Mouse (Mus musculus): ENCODE data around the gene 4933427D14Rik.

4933427D14Rik gene

DNA sequence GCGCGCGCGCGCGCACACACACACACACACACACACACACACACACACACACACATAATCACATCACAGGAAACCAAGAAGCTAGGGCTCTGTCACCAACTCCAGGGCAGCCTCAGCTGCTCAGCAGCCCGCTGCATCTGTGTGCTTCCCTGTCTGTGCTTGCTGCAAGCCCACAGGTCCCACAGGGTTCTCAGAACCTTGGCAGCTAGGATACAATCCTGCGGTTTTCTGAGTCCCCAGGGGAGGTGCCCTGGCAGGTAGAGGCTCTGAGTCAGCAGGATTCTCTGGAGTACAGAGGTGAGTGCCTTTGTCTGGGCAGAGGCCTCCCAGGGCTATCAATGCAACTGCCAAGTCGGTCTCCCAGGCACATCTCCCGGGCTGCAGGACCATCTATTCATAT, 64.4 kb downstream of the 4933427D14Rik start:
- no peak for DNase-seq (ENCODE audit: low spot score in 2 of 2)

DNA sequence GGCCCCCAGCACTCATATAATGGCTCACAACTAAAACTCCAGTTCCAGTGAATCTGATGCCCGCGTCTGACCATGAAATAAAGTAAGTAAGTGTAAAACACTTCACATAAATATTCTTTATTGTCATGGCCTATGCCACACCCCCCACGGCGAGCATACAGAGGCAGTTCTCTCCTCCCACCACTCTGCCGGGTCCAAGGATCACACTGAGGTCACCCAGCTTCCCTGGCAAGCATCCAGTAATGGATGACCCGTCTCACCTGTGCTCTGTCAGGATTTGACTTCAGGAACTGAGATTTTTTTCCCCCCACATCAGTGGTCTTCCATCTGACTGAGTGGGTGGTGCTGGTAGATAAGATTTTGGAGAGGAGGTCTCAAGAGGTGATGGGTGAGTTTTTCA, 67.1 kb downstream of the 4933427D14Rik start:
- DNase-seq (ENCODE audit: low spot score in 2 of 2): no peak

DNA sequence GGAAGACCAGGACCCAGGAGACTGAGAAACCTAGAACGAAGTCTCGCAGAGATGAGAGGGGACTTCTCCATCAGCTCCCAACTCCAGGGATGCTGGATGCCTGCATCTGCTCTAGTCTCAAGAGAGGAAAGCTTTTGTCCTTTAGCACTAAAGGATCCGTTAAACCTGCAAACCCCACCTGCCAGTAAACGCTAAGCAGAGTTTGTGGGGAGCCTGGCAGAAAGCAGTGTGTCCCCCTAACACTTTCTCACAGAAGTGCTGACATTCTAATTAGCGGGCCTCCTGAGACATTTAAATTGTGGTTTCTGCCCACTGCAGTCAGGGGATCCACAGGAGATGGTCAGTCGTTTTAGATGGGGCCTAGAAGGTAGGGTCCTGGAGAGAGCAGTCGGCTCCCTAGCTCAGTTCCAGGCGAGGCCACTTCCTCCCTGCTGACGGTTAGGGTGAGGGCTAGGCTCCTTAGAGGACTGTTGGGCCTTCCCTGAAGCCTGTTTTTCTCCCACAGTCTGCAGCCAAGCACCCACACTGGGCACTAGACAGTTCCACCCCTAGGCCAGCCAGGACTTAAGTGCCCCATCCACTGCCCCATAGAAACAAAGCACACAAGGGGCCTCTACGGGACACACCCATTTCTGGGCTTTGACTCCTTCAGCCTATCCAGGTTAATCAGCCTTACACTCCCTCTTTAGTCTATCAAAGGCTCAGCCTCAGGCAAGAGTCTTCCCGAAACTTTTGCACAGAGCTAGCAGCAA, 70.9 kb downstream of the 4933427D14Rik start:
- no peak for DNase-seq (ENCODE audit: low spot score in 2 of 2)

- DNase-seq (ENCODE audit: low spot score in 2 of 2): no peak
Observed at GRCm38 (mm10) chr11:72135383-72136158, 71.7 kb downstream of the 4933427D14Rik start, which contains the start of gene Pitpnm3. TSS of gene Pitpnm3 (minus strand) at chr11:72135778.

GRCm38 (mm10) chr11:72134536-72135382, 72.5 kb downstream of the 4933427D14Rik start:
- no peak for DNase-seq (ENCODE audit: low spot score in 2 of 2)

GRCm38 (mm10) chr11:72133075-72133474, 74.2 kb downstream of the 4933427D14Rik start:
- no peak for DNase-seq (ENCODE audit: low spot score in 2 of 2)

DNA sequence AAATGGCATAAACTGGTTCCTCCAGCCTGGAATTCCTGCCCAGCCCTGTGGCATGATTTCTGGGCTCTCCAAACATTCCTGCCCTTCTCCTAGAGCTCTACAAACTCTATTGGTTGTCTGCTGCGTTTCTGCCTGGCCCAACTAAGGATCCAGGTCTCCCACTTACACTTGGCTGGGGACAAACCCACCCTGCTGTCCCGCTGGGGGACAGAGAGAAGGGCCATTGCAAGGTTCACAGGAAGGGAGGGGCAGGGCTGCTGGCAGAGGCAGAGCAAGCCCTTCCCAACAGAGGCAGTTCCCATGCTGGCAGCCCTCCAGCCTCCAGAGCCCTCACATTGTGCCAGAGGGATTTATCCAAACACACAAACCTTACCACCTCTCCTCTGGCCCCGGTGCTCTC, 75.0 kb downstream of the 4933427D14Rik start:
- no peak for DNase-seq (ENCODE audit: low spot score in 2 of 2)

DNA sequence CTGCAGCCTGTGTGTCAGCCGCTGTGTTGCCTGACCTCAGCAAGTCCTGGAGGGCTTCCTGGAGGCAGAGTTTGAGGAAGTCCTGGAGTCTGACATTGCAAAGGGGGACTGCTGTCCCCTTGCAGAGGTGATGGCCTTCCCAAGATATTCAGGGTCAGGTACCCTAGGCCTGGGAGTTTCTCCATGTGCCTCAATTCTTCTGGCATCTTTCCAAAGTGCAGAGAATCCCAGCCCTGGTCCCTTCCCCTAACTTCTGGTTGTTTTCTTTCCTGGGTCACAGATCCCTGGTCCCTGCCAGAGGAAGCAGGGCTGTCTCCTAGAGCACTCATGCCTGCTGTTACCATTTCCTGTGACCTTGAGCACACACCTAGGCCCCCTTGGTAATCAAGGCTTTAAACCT, 75.6 kb downstream of the 4933427D14Rik start:
- no peak for DNase-seq (ENCODE audit: low spot score in 2 of 2)

- no peak for DNase-seq (ENCODE audit: low spot score in 2 of 2)
Observed at GRCm38 (mm10) chr11:72130905-72131304, 76.4 kb downstream of the 4933427D14Rik start.

DNA sequence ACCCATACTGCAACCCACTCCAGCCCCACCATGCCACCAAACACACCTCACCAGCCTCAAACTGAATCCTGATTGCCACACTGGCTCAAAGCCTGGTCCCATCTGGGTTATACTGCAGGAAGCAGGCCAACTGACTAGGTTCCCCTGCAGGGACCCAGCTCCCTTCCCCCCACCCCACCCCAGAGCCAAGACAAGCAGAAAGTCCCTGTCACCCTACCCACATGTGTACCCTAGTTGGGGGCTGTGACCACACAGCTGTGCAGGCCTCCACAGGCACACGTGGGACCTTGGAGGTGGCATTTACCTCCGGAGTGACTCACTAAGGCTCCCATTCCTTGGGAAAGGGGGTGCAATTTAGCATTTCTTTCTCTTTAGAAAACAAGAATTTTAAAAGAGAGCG, 76.8 kb downstream of the 4933427D14Rik start:
- DNase-seq (ENCODE audit: low spot score in 2 of 2): no peak

- DNase-seq (ENCODE audit: low spot score in 2 of 2): no peak
Observed at GRCm38 (mm10) chr11:72130021-72130420, 77.2 kb downstream of the 4933427D14Rik start.

GRCm38 (mm10) chr11:72129032-72129894, 78.0 kb downstream of the 4933427D14Rik start:
- DNase-seq (ENCODE audit: low spot score in 2 of 2): no peak

DNA sequence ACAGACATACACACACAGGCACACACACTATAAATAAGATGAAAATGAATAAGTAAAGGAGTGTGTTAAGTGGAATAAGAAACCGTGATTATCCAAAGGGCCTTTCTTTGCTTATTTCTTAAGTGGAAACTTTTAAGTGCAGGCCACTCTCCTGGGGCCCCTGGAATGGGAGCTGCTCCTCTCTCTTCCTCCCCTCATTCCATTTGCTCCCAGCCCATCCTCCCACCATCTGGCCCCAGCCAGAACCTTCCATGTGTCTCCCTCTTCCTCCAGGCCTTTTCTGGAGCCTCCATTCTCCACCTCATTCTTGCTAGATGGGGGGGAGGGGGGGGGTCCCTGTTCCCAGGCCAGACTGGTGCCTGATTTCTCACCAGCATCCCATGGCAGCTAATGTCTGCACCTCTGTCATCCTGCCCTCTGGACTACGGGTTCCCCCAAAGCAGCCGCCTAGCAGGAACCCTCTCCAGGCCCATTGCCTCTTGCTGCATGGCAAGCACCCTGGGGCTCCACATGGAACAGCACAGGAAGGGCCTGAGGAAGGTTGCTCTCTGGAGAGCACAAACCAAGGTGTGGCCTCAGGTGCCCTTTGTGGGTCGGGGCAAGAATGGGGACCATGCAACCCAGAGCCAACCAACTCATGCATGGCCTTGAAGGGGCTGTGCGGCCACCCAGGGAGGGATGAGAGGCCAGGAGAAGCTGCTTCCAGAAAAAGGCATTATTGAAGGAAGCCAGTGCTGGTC, 79.6 kb downstream of the 4933427D14Rik start:
- DNase-seq (ENCODE audit: low spot score in 2 of 2): no peak

GRCm38 (mm10) chr11:72125781-72126180, 81.5 kb downstream of the 4933427D14Rik start:
- no peak for DNase-seq (ENCODE audit: low spot score in 2 of 2)

DNA sequence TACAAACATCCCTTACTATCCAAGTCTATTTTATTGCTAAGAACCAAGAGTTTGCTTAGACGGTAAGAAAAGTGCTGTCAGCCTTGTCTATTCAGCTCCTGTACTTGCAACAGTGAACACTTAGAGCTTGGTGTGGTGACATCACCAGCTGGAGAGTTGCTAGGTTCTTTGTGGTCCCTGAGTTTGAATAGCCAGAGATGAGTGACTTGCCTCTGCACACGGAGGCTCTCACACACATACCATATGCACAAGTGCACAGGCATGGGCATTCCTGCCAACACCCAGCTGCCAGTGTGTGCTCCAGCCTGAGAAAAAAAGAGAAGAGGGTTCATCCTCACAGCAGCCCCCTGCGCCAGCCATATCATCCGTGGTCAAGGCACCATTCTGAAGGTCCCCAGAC, 83.7 kb downstream of the 4933427D14Rik start:
- DNase-seq (ENCODE audit: low spot score in 2 of 2): no peak

- no peak for DNase-seq (ENCODE audit: low spot score in 2 of 2)
Observed at GRCm38 (mm10) chr11:72120354-72120753, 86.9 kb downstream of the 4933427D14Rik start.

DNA sequence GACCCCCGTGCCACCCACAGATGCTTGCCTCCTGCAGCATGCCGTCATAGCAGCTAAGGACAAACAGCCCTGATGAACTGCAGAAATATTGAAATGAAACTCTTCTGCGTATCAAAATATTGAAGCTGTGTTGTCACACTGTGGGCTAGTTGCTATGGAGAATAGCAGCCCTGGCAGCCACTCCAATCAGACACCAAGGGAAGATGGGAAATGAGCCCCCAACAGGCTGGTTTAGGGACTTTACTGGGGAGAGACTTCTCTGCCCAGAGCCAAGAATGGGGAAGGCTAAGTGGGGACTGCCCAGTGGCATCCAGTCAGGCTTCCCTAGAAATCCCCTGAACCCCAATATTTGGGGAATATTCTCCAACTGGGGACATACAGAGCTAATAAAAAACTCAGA, 88.6 kb downstream of the 4933427D14Rik start:
- no peak for DNase-seq (ENCODE audit: low spot score in 2 of 2)

GRCm38 (mm10) chr11:72113296-72113695, 94.0 kb downstream of the 4933427D14Rik start:
- no peak for DNase-seq (ENCODE audit: low spot score in 2 of 2)

GRCm38 (mm10) chr11:72110726-72111125, 96.5 kb downstream of the 4933427D14Rik start:
- no peak for DNase-seq (ENCODE audit: low spot score in 2 of 2)

DNA sequence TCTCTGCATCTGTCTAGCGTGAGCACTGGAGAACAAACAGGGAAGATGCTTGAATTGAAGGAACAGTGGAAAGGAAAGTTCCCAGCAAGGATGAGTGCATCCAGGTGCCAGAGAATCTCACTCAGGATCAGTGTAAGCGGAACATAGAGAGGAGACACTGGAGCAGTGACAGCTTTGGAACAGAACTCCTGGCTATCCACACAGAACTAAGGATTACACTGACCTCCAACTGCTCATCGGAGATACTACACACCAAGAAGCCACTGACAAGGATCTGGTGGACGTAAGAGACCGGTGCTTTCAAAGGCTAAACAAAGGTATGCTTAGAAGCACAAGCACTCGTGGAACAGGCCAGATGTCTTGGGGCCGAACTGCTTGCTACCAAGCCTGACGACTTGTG, 103.0 kb downstream of the 4933427D14Rik start:
- no peak for DNase-seq (ENCODE audit: low spot score in 2 of 2)

Measured in spleen, postnatal 10 days (tissue).